Mouse (Mus musculus): ENCODE measurements at regions not wholly inside any gene's neighbourhood (a gene's known extent, or its start where the extent isn't known, plus 50 kb on each side); places are given as distances from the start of the nearest gene placed in this dataset.
"Not testable (repeated sequence)": the region's sequence is repeated elsewhere in the genome, so short reads cannot be mapped to it uniquely, and the experiment has no call there.

DNA sequence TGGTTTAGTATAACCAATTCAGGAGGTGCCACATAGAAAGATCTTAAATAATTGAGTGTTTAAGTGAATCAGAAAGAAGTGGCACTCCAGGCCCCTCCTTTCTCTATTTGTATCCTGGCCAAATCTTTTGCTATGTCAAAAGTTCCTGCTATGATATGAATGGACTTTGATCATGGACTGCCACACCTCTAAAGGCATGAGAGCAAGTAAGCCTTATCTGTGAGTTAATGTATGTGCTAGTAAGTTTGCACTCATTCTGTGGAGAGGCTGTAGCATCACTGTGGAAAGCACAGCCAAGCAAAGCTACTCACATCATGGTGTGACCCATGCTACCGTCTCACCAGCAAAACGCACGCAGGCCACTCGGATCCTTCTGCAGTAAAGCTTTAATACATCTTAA is 140.2 kb downstream of the Jrkl start:
- no peak for DNase-seq (ENCODE audit: low spot score in 2 of 2)

- DNase-seq (ENCODE audit: low spot score in 2 of 2): no peak
Observed at GRCm38 (mm10) chr9:13083669-13084068, 162.0 kb downstream of the Jrkl start.

DNA sequence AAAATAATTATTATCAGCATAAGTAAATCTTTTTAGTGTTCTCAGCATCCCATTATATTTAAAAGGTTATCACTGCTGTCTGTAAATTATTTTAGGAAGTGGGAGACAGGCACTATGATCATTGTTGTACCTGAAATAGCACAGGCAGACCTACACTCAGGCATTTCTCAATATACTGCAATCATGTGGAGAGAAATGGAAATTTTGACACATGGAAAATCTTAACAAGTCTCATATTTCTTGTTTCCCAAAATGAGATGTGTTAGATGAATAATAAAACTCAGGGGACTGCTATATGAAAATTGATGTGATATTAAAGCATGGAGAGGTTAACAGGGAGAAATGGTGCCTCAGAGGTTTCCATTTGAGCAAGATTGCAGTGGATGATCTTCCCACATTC is 196.6 kb downstream of the Jrkl start:
- DNase-seq (ENCODE audit: low spot score in 2 of 2): no peak

DNA sequence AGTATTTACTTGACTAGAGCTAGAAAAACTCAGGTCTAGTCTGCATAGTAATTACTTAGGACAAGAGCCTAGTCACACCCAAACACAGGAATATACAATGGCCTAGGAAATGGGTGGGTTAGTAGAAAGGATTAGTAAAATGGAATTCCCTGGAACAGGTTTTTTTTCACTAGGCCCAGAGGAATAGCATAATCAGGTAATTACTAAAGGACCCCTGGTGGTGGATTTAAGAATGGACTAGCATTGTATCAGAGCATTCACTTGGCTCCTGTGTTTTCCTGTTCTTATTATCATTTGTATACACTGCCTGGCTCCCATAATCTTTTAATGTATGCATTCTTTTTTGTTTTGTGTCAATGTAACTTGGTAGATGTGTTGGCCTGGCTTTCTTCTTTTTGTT is 226.6 kb downstream of the Jrkl start:
- no peak for DNase-seq (ENCODE audit: low spot score in 2 of 2)

DNA sequence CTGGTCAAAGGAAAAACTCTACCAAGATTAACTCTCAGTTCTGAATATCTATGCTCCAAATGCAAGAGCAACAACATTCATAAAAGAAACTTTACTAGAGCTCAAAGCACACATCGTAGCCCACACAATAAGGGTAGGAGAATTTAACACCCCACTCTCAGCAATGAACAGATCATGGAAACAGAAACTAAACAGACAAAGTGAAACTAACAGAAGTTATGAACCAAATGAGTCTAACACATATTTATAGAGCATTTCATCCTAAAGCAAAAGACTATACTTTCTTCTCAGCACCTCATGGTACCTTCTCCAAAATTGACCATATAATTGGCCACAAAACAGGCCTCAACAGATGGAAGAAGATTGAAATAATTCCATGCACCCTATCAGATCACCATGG is 262.4 kb downstream of the Jrkl start:
- not testable (repeated sequence) for DNase-seq (ENCODE audit: low spot score in 2 of 2)

GRCm38 (mm10) chr9:12973022-12973421 is 272.6 kb downstream of the Jrkl start:
- no peak for DNase-seq (ENCODE audit: low spot score in 2 of 2)

GRCm38 (mm10) chr9:12960337-12960736 is 285.3 kb downstream of the Jrkl start:
- DNase-seq (ENCODE audit: low spot score in 2 of 2): peak in 1 of 2 experiments; percentile 1

GRCm38 (mm10) chr9:12946088-12946487 is 299.5 kb downstream of the Jrkl start:
- DNase-seq (ENCODE audit: low spot score in 2 of 2): no peak

- no peak for DNase-seq (ENCODE audit: low spot score in 2 of 2)
Observed at GRCm38 (mm10) chr9:12945476-12945875, 300.2 kb downstream of the Jrkl start.

- no peak for DNase-seq (ENCODE audit: low spot score in 2 of 2)
Observed at GRCm38 (mm10) chr9:12945037-12945436, 300.6 kb downstream of the Jrkl start.

DNA sequence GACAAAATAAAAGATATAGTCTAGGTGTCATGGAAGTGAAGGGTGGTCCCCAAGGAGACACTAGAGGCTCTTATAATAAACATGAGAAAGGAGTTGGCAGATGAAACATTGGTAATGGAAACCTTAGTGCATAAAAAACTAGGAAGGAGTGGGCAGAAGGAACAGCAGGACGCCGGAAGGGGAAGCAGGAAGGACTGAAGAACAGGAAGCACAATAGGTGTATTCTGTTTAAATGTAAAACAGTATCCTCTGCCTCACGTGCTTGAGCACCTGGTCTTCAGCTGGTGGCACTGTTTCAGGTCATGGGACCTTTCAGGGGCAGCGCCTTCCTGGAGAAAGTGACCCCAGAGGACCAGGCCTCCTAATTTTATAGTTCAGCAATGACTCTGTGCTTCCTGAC is 310.6 kb downstream of the Jrkl start:
- DNase-seq (ENCODE audit: low spot score in 2 of 2): no peak

DNA sequence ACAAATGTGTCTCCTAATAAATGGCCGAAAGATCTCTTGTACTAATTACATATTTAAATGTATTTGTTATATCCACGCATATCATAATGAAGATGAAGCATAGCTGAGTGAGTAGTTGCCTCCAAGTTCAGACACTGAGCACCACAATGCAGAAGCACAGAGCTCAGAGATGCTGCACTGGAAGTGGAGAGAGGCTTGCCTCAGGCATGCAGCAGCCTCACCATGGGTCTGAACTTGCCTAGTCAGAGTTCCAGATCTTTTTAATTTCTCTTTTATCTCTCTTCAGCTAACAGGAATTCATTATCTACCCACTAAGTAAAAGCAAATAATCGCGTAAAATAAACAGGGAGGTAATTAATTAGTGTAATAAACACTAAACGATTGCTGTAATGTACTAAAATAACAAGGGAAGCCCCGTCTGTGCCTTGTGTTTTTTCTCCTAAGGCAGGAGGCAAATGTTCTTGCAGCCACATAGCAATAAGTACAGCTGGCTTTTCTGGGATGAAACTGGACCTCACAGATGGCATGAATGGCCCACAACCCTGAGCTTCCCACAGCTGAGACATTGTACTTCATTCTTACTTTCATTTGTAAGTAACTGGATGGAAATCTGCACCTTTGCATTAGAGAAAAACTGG is 320.0 kb downstream of the Jrkl start:
- DNase-seq (ENCODE audit: low spot score in 2 of 2): no peak

- peak in 1 of 2 experiments; percentile 4 for DNase-seq (ENCODE audit: low spot score in 2 of 2)
Observed at GRCm38 (mm10) chr9:12900726-12901125, 344.9 kb downstream of the Jrkl start.

DNA sequence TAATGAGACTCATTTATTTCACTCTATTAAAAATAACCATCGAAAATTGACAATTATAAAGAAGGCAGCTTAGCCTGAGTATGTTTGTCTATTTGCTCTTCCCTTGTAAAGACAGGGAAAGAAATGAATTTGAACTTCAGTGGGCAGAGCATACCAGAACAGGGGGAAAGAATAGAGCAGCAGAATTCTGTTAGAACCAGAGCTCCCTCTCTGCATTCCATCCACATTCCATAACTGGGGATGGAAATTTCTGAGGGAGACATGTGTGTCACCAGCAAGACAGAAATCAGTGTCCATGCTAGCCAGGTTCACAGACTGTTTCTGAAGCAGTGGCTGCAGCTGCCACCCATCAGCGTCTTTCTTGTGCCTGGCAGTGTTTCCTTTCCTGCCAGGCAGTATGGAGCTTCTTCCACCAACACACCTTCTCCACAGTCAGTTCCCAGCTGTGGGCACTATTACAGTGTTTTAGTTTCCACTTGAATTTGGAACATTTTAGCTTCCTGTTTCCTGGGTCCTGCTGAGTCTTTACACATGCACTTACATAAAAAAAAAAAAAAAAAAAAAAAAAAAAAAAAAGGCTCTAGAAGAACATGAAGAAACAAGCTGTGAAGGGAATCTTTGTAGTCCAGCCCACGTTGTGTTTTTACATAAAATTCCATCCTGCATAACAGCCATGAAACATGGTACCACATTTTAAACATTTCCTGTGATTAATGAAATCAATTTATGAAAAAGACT is 365.7 kb downstream of the Jrkl start:
- no peak for DNase-seq (ENCODE audit: low spot score in 2 of 2)

- DNase-seq (ENCODE audit: low spot score in 2 of 2): no peak
Observed at GRCm38 (mm10) chr9:12876496-12876895, 369.1 kb downstream of the Jrkl start.

DNA sequence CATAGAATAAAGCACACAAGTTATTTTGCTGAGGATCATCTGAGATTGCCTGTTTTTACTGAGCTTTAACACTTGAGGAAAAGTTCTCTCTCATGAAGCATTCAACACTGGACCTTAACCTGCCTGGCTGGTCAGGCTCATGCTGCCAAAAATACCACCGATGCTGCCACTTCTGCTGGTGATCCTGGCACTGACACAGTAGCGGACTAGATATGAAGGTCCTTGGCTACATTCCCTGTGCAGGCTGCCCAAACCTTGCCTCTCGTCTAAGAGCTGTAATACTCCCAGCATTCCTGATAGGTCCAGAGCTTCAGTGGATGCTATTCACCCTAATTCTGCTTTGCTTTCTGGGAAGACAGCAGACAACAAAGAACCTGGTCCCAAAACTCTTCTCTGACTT is 374.7 kb downstream of the Jrkl start:
- DNase-seq (ENCODE audit: low spot score in 2 of 2): no peak

All from left cerebral cortex, adult 9 months (tissue).